Mouse (Mus musculus) neural tube, embryonic 13.5 days (tissue): Measurements from ENCODE around the gene Lrrc58. TPM values are rescaled to one million over a fixed set of nuclear protein-coding genes. Genes with fewer than 3 reads are reported as not detected.

ENCODE experiments used
- ATAC-seq: fragments of 200-750 bp; cut with Nextera tagmentation; 2 replicates; pipeline ENCODE4 v1.8.0; 2017; ENCODE audit warnings: low read depth, mild to moderate bottlenecking, moderate TSS enrichment, moderate library complexity
- H3K27ac ChIP-seq: fragments of 300-500 bp; sonication (generic); replicated peaks from 2 replicates; pipeline ENCODE4 v1.5.1; 2015; ENCODE audit warnings: moderate library complexity, mild to moderate bottlenecking, inconsistent platforms
- H3K27me3 ChIP-seq: fragments of 300-500 bp; sonication (generic); 2 replicates; pipeline ENCODE4 v1.6.1; 2015; ENCODE audit warnings: mild to moderate bottlenecking, inconsistent platforms
- H3K36me3 ChIP-seq: fragments of 300-500 bp; sonication (generic); 2 replicates; pipeline ENCODE4 v1.6.1; 2015; ENCODE audit warnings: mild to moderate bottlenecking, inconsistent platforms
- H3K4me1 ChIP-seq: fragments of 300-500 bp; sonication (generic); replicated peaks from 2 replicates; pipeline ENCODE4 v1.6.1; 2015; ENCODE audit warnings: inconsistent platforms
- H3K4me2 ChIP-seq: fragments of 300-500 bp; sonication (generic); 2 replicates; pipeline ENCODE4 v1.6.1; 2015; ENCODE audit warnings: inconsistent platforms, mild to moderate bottlenecking, moderate library complexity
- H3K4me3 ChIP-seq: fragments of 300-500 bp; sonication (generic); 2 replicates; pipeline ENCODE4 v1.5.1; 2015; ENCODE audit warnings: mild to moderate bottlenecking, inconsistent platforms
- H3K9ac ChIP-seq: fragments of 300-500 bp; sonication (generic); 2 replicates; pipeline ENCODE4 v1.6.1; 2015; ENCODE audit warnings: moderate library complexity, mild to moderate bottlenecking, inconsistent platforms
- H3K9me3 ChIP-seq: fragments of 300-500 bp; sonication (generic); 2 replicates; pipeline ENCODE4 v1.6.1; 2016; ENCODE audit warnings: inconsistent platforms
- WGBS: fragments of 180-500 bp; shearing (Covaris S2); methylation state at CpG from one replicate; pipeline ENCODE4 v1.1.7; 2015; 5-methylcytosine and 5-hydroxymethylcytosine counted together
- polyA plus RNA-seq: library from polyadenylated mRNA; unstranded; fragments of >200 nt; fragmentation: Nextera tagmentation; extraction: Ambion mirVana; gene quantifications from 2 replicates; pipeline ENCODE4 v1.2.1, GENCODE M21; 2015

The Lrrc58 gene
- polyA plus RNA-seq, 1 experiment from 2014 or later = 54.9 TPM

GRCm38 (mm10) chr16:37874501-37875235 lies 6.5 kb downstream of the Lrrc58 start:
- no peak overlapping the region for H3K9ac ChIP-seq
- 81% methylated on average over 4 of the region's 4 CpGs for WGBS
- peaks cover 43% of the 10 kb centered on the region for H3K4me1 ChIP-seq
- ATAC-seq = no peak
- no peaks in the 10 kb centered on the region for H3K27me3 ChIP-seq
- no peaks in the 10 kb centered on the region for H3K9me3 ChIP-seq
- H3K27ac ChIP-seq = no peak overlapping the region
- no peak overlapping the region for H3K4me2 ChIP-seq
- peaks cover 22% of the 10 kb centered on the region for H3K36me3 ChIP-seq
- H3K4me3 ChIP-seq = no peak overlapping the region

GRCm38 (mm10) chr16:37877406-37877805 lies 9.2 kb downstream of the Lrrc58 start:
- no peak overlapping the region for H3K4me3 ChIP-seq
- no peak for ATAC-seq
- peaks cover 16% of the 10 kb centered on the region for H3K4me1 ChIP-seq
- H3K9ac ChIP-seq = no peak overlapping the region
- H3K4me2 ChIP-seq = no peak overlapping the region
- 95% methylated on average over 3 of the region's 3 CpGs for WGBS
- H3K9me3 ChIP-seq = no peaks in the 10 kb centered on the region
- no peak overlapping the region for H3K27ac ChIP-seq
- H3K27me3 ChIP-seq = no peaks in the 10 kb centered on the region
- peaks cover 48% of the 10 kb centered on the region for H3K36me3 ChIP-seq

- no peaks in the 10 kb centered on the region for H3K27me3 ChIP-seq
- no peak overlapping the region for H3K27ac ChIP-seq
- no peak overlapping the region for H3K9ac ChIP-seq
- ATAC-seq = no peak
- no peaks in the 10 kb centered on the region for H3K9me3 ChIP-seq
- no peak overlapping the region for H3K4me2 ChIP-seq
- peaks cover 63% of the 10 kb centered on the region for H3K36me3 ChIP-seq
- peaks cover 7% of the 10 kb centered on the region for H3K4me1 ChIP-seq
- 87% methylated on average over 7 of the region's 7 CpGs for WGBS
- H3K4me3 ChIP-seq = no peak overlapping the region
Observed at GRCm38 (mm10) chr16:37878951-37879505, 10.8 kb downstream of the Lrrc58 start.

- no peak overlapping the region for H3K27ac ChIP-seq
- peaks cover 67% of the 10 kb centered on the region for H3K36me3 ChIP-seq
- peaks cover 7% of the 10 kb centered on the region for H3K4me1 ChIP-seq
- 95% methylated on average over 4 of the region's 4 CpGs for WGBS
- H3K4me2 ChIP-seq = no peak overlapping the region
- H3K4me3 ChIP-seq = no peak overlapping the region
- no peak for ATAC-seq
- H3K9ac ChIP-seq = no peak overlapping the region
- H3K9me3 ChIP-seq = no peaks in the 10 kb centered on the region
- H3K27me3 ChIP-seq = no peaks in the 10 kb centered on the region
Observed at GRCm38 (mm10) chr16:37879750-37880419, 11.7 kb downstream of the Lrrc58 start.

GRCm38 (mm10) chr16:37881168-37881567 lies 13.0 kb downstream of the Lrrc58 start:
- Histone ChIP-seq H3K36me3 (peaks cover 67% of the 10 kb centered on the region), H3K27me3 (no peaks in the 10 kb centered on the region)
- WGBS = 88% methylated on average over 2 of the region's 2 CpGs

GRCm38 (mm10) chr16:37888986-37889385 lies 20.8 kb downstream of the Lrrc58 start:
- H3K27ac ChIP-seq = no peak overlapping the region
- H3K36me3 ChIP-seq = peaks cover 11% of the 10 kb centered on the region
- H3K4me1 ChIP-seq = peaks cover 15% of the 10 kb centered on the region
- no peak overlapping the region for H3K4me3 ChIP-seq
- no peaks in the 10 kb centered on the region for H3K9me3 ChIP-seq
- 77% methylated on average over 3 of the region's 3 CpGs for WGBS
- no peak overlapping the region for H3K4me2 ChIP-seq
- no peak for ATAC-seq
- H3K27me3 ChIP-seq = no peaks in the 10 kb centered on the region
- no peak overlapping the region for H3K9ac ChIP-seq

More at GRCm38 (mm10) chr16:37881168-37881567, 13.0 kb downstream of the Lrrc58 start:
- H3K9ac ChIP-seq = no peak overlapping the region
- no peak for ATAC-seq
- H3K4me3 ChIP-seq = no peak overlapping the region
- no peaks in the 10 kb centered on the region for H3K9me3 ChIP-seq
- H3K27ac ChIP-seq = no peak overlapping the region
- H3K4me2 ChIP-seq = no peak overlapping the region
- H3K4me1 ChIP-seq = peaks cover 6% of the 10 kb centered on the region

GRCm38 (mm10) chr16:37892667-37893066 lies 24.5 kb downstream of the Lrrc58 start:
- H3K27me3 ChIP-seq = no peaks in the 10 kb centered on the region
- H3K4me1 ChIP-seq = peaks cover 15% of the 10 kb centered on the region
- 18% methylated on average over 2 of the region's 2 CpGs for WGBS
- H3K27ac ChIP-seq = peak overlapping the region; percentile 28; the same call in 1 of the 2 replicates
- ATAC-seq = no peak
- H3K4me2 ChIP-seq = no peak overlapping the region
- H3K9me3 ChIP-seq = no peaks in the 10 kb centered on the region
- H3K36me3 ChIP-seq = peaks cover 8% of the 10 kb centered on the region; the same call in 1 of the 2 replicates
- no peak overlapping the region for H3K9ac ChIP-seq
- no peak overlapping the region for H3K4me3 ChIP-seq

- Histone ChIP-seq H3K4me1 (peaks cover 15% of the 10 kb centered on the region), H3K4me3 (no peak overlapping the region), H3K27me3 (no peaks in the 10 kb centered on the region), H3K9ac (no peak overlapping the region), H3K9me3 (no peaks in the 10 kb centered on the region), H3K36me3 (peaks cover 8% of the 10 kb centered on the region; the same call in 1 of the 2 replicates), H3K27ac (peak overlapping the region; percentile 28; the same call in 1 of the 2 replicates), H3K4me2 (no peak overlapping the region)
- 75% methylated on average over 6 of the region's 6 CpGs for WGBS
- no peak for ATAC-seq
Observed at GRCm38 (mm10) chr16:37893381-37893780, 25.2 kb downstream of the Lrrc58 start.

GRCm38 (mm10) chr16:37893942-37894341 lies 25.8 kb downstream of the Lrrc58 start:
- H3K36me3 ChIP-seq = peaks cover 5% of the 10 kb centered on the region; the same call in 1 of the 2 replicates
- H3K4me3 ChIP-seq = no peak overlapping the region
- 94% methylated on average over 2 of the region's 2 CpGs for WGBS
- no peak overlapping the region for H3K27ac ChIP-seq
- no peak overlapping the region for H3K4me2 ChIP-seq
- H3K27me3 ChIP-seq = no peaks in the 10 kb centered on the region
- peaks cover 15% of the 10 kb centered on the region for H3K4me1 ChIP-seq
- ATAC-seq = no peak
- H3K9ac ChIP-seq = no peak overlapping the region
- no peaks in the 10 kb centered on the region for H3K9me3 ChIP-seq

GRCm38 (mm10) chr16:37898790-37899189 lies 30.6 kb downstream of the Lrrc58 start:
- Histone ChIP-seq H3K4me3 (no peak overlapping the region), H3K27ac (no peak overlapping the region), H3K9me3 (no peaks in the 10 kb centered on the region), H3K9ac (no peak overlapping the region), H3K4me2 (no peak overlapping the region), H3K27me3 (no peaks in the 10 kb centered on the region), H3K36me3 (no peaks in the 10 kb centered on the region), H3K4me1 (0 out of 2 replicates have a peak, but pooled peaks cover 6% of the 10 kb centered on the region)
- no peak for ATAC-seq
- 73% methylated on average over 5 of the region's 5 CpGs for WGBS

- no peaks in the 10 kb centered on the region for H3K27me3 ChIP-seq
- 0 out of 2 replicates have a peak, but pooled peaks cover 6% of the 10 kb centered on the region for H3K4me1 ChIP-seq
- H3K9ac ChIP-seq = no peak overlapping the region
- 24% methylated on average over 2 of the region's 2 CpGs for WGBS
- H3K4me2 ChIP-seq = no peak overlapping the region
- no peaks in the 10 kb centered on the region for H3K9me3 ChIP-seq
- H3K4me3 ChIP-seq = no peak overlapping the region
- H3K27ac ChIP-seq = peak overlapping the region; percentile 33; the same call in 1 of the 2 replicates
- ATAC-seq = peak; percentile 32; the same call in 1 of the 2 replicates
- H3K36me3 ChIP-seq = no peaks in the 10 kb centered on the region
Observed at GRCm38 (mm10) chr16:37899357-37899756, 31.2 kb downstream of the Lrrc58 start.

- no peaks in the 10 kb centered on the region for H3K9me3 ChIP-seq
- H3K4me3 ChIP-seq = no peak overlapping the region
- no peaks in the 10 kb centered on the region for H3K27me3 ChIP-seq
- no peak overlapping the region for H3K9ac ChIP-seq
- no peak for ATAC-seq
- H3K27ac ChIP-seq = no peak overlapping the region
- no peaks in the 10 kb centered on the region for H3K36me3 ChIP-seq
- WGBS = 40% methylated on average over 11 of the region's 11 CpGs
- no peak overlapping the region for H3K4me2 ChIP-seq
- 0 out of 2 replicates have a peak, but pooled peaks cover 6% of the 10 kb centered on the region for H3K4me1 ChIP-seq
Observed at GRCm38 (mm10) chr16:37901318-37901717, 33.1 kb downstream of the Lrrc58 start.
